Mouse (Mus musculus) ovary, postnatal 14 days (tissue): Measurements from ENCODE around the gene Klhl6.
"Not testable (repeated sequence)": the region's sequence is repeated elsewhere in the genome, so short reads cannot be mapped to it uniquely, and the experiment has no call there.

Experiments
- DNase-seq: peaks from one replicate; pipeline ENCODE4 v3.0.0; 2022; ENCODE audit warnings: low spot score

The Klhl6 gene

GRCm38 (mm10) chr16:19982537-19983257 is at the start of gene Klhl6:
Klhl6 (minus strand) TSS chr16:19983037.
- DNase-seq, result no peak

- not testable (repeated sequence) for DNase-seq
These were observed 44.4 kb upstream of the Klhl6 start for GRCm38 (mm10) chr16:20027241-20027640.

- DNase-seq, result no peak
These were observed 40.0 kb upstream of the Klhl6 start for GRCm38 (mm10) chr16:20022821-20023220.

- DNase-seq, result no peak
These were observed 39.0 kb upstream of the Klhl6 start for GRCm38 (mm10) chr16:20021848-20022247.

GRCm38 (mm10) chr16:20012647-20013046 is 29.8 kb upstream of the Klhl6 start:
- DNase-seq, result no peak

GRCm38 (mm10) chr16:20006066-20006465 is 23.2 kb upstream of the Klhl6 start:
- DNase-seq, result no peak

GRCm38 (mm10) chr16:20000286-20000685 is 17.4 kb upstream of the Klhl6 start:
- not testable (repeated sequence) for DNase-seq

- no peak for DNase-seq
These were observed 14.8 kb upstream of the Klhl6 start for GRCm38 (mm10) chr16:19997616-19998015.

- not testable (repeated sequence) for DNase-seq
These were observed 14.1 kb upstream of the Klhl6 start for GRCm38 (mm10) chr16:19996913-19997312.

GRCm38 (mm10) chr16:19995818-19996217 is 13.0 kb upstream of the Klhl6 start:
- no peak for DNase-seq

- no peak for DNase-seq
These were observed 10.4 kb upstream of the Klhl6 start for GRCm38 (mm10) chr16:19993278-19993677.

- no peak for DNase-seq
These were observed 7.7 kb upstream of the Klhl6 start for GRCm38 (mm10) chr16:19990536-19990935.

GRCm38 (mm10) chr16:19987589-19987988 is 4.8 kb upstream of the Klhl6 start:
- DNase-seq, result no peak

- DNase-seq, result no peak
These were observed 2.2 kb upstream of the Klhl6 start for GRCm38 (mm10) chr16:19984884-19985643.

GRCm38 (mm10) chr16:19983559-19983958 is 722 bp upstream of the Klhl6 start:
- DNase-seq, result no peak

GRCm38 (mm10) chr16:19981684-19982083 is 1.2 kb downstream of the Klhl6 start:
- DNase-seq, result no peak

GRCm38 (mm10) chr16:19981006-19981405 is 1.8 kb downstream of the Klhl6 start:
- DNase-seq, result no peak

- no peak for DNase-seq
These were observed 3.1 kb downstream of the Klhl6 start for GRCm38 (mm10) chr16:19979755-19980154.

- no peak for DNase-seq
These were observed 5.6 kb downstream of the Klhl6 start for GRCm38 (mm10) chr16:19977282-19977681.

- DNase-seq, result no peak
These were observed 6.0 kb downstream of the Klhl6 start for GRCm38 (mm10) chr16:19976825-19977224.

- no peak for DNase-seq
These were observed 7.4 kb downstream of the Klhl6 start for GRCm38 (mm10) chr16:19975432-19975831.

- DNase-seq, result no peak
These were observed 9.4 kb downstream of the Klhl6 start for GRCm38 (mm10) chr16:19973480-19973879.

GRCm38 (mm10) chr16:19972736-19973350 is 10.0 kb downstream of the Klhl6 start:
- no peak for DNase-seq
